Mouse (Mus musculus) spleen, adult 2 months (tissue): ENCODE results near the gene Tns1.

Experiments
- CTCF ChIP-seq: fragments of 200-500 bp; IDR thresholded peaks from 2 replicates; pipeline ENCODE4 v1.5.1; 2011; ENCODE audit warnings: mild to moderate bottlenecking, inconsistent platforms; ENCODE audit not compliant: insufficient read depth, insufficient read length, insufficient replicate concordance; ENCODE audit errors: extremely low read depth
- POLR2A ChIP-seq: fragments of 200-500 bp; IDR thresholded peaks from 2 replicates; pipeline ENCODE4 v1.6.1; 2011; ENCODE audit warnings: low read depth, low read length, inconsistent platforms

- TF ChIP-seq CTCF, result no peak
- TF ChIP-seq POLR2A, result no peak
Observed at GRCm38 (mm10) chr1:73992201-73992938, 131.9 kb downstream of the Tns1 start.
